Mouse (Mus musculus) embryonic facial prominence, embryonic 13.5 days (tissue): ENCODE measurements around the gene Pcsk7. TPM values are rescaled to one million over a fixed set of nuclear protein-coding genes. Genes with fewer than 3 reads are reported as not detected.

ENCODE experiments used
- ATAC-seq: fragments of 200-750 bp; cut with Nextera tagmentation; 2 replicates; pipeline ENCODE4 v1.8.0; 2017; ENCODE audit warnings: low read depth; ENCODE audit not compliant: insufficient number of reproducible peaks, insufficient read depth, low FRiP score, low TSS enrichment
- H3K27ac ChIP-seq: fragments of 300-500 bp; sonication (generic); 2 replicates; pipeline ENCODE4 v1.5.1; 2015; ENCODE audit warnings: moderate library complexity, mild to moderate bottlenecking, inconsistent platforms
- H3K27me3 ChIP-seq: fragments of 300-500 bp; sonication (generic); 2 replicates; pipeline ENCODE4 v1.6.1; 2015; ENCODE audit warnings: mild to moderate bottlenecking, inconsistent platforms
- H3K36me3 ChIP-seq: fragments of 300-500 bp; sonication (generic); 2 replicates; pipeline ENCODE4 v1.6.1; 2015; ENCODE audit warnings: mild to moderate bottlenecking, inconsistent platforms
- H3K4me1 ChIP-seq: fragments of 300-500 bp; sonication (generic); 2 replicates; pipeline ENCODE4 v1.6.1; 2015; ENCODE audit warnings: inconsistent platforms
- H3K4me2 ChIP-seq: fragments of 300-500 bp; sonication (generic); 2 replicates; pipeline ENCODE4 v1.6.1; 2015; ENCODE audit warnings: moderate library complexity, mild to moderate bottlenecking, inconsistent platforms
- H3K4me3 ChIP-seq: fragments of 300-500 bp; sonication (generic); 2 replicates; pipeline ENCODE4 v1.5.1; 2015; ENCODE audit warnings: mild to moderate bottlenecking, inconsistent platforms
- H3K9ac ChIP-seq: fragments of 300-500 bp; sonication (generic); 2 replicates; pipeline ENCODE4 v1.6.1; 2015; ENCODE audit warnings: mild to moderate bottlenecking, inconsistent platforms
- H3K9me3 ChIP-seq: fragments of 300-500 bp; sonication (generic); 2 replicates; pipeline ENCODE4 v1.6.1; 2016; ENCODE audit warnings: inconsistent platforms
- WGBS: fragments of 180-500 bp; shearing (Covaris S2); methylation state at CpG from one replicate; pipeline ENCODE4 v1.1.7; 2015; ENCODE audit warnings: mixed read lengths; 5-methylcytosine and 5-hydroxymethylcytosine counted together
- microRNA-seq: library from miRNA; unstranded; fragments of <30 nt; microRNA quantifications from one replicate; pipeline ENCODE4, GENCODE M21; 2016
- polyA plus RNA-seq: library from polyadenylated mRNA; unstranded; fragments of >200 nt; fragmentation: Nextera tagmentation; extraction: Ambion mirVana; gene quantifications from 2 replicates; pipeline ENCODE4 v1.2.1, GENCODE M21; 2015

Pcsk7 gene
- polyA plus RNA-seq, 1 experiment from 2014 or later: 22.6 TPM

DNA sequence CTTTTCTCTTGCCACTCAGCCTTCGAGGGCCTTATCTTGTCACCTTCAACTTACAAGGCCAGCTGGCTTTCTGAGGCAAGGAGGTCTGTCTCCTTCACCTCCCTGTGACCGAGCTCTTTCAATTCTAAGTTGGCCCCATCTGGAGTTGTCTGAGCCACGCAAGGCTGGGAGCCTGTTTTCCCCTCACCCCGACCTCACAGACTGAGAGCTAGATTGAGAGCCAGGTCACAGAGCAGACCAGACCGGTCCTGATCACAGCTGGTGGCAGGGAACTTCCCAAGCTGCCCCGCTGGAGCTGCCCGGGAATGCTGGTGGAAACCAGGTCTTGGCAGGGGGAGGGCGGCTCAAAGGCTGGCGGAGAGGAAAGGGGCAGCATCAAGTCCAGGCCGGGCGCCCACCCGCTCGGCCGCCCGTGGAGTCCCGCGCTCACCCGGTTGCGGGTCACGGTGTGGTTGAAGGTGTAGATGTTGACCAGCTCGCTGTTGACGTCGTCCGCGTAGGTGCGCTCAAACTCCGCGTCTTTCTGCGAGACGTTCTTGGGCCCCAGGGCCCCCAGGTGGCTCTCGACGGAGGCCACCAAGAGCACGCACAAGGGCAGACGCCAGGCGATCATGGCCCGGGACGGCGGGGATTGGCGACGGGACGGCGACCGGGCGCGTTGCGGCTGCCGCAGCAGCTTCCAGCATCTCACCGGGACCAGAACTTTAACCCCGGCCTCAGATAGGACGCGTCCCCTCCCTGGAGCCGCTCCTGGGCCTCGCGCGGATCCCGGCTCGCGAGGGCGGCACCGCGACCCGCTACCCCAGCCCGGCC is 48.2 kb downstream of the Pcsk7 start:
- peak overlapping the region; percentile 92 for H3K9ac ChIP-seq
- H3K36me3 ChIP-seq: peaks cover 27% of the 10 kb centered on the region
- H3K27me3 ChIP-seq: no peaks in the 10 kb centered on the region
- under 1% methylated on average over 63 of the region's 63 CpGs for WGBS
- peak; percentile 23; the same call in 1 of the 2 replicates for ATAC-seq
- peak overlapping the region; percentile 91 for H3K27ac ChIP-seq
- peak overlapping the region; percentile 87 for H3K4me3 ChIP-seq
- H3K9me3 ChIP-seq: no peaks in the 10 kb centered on the region
- peak overlapping the region; percentile 92 for H3K4me2 ChIP-seq
- peaks cover 27% of the 10 kb centered on the region for H3K4me1 ChIP-seq

GRCm38 (mm10) chr9:45955107-45955963 is 49.0 kb downstream of the Pcsk7 start, which contains the start of gene Sidt2:
Gene Sidt2, minus strand, starts transcription at chr9:45955258.
- peaks cover 19% of the 10 kb centered on the region for H3K36me3 ChIP-seq
- H3K27me3 ChIP-seq: no peaks in the 10 kb centered on the region
- peaks cover 27% of the 10 kb centered on the region for H3K4me1 ChIP-seq
- H3K4me3 ChIP-seq: peak within 1 kb of the TSS; percentile 87
- peak; percentile 89 for ATAC-seq
- H3K9ac ChIP-seq: peak within 1 kb of the TSS; percentile 92
- no peaks in the 10 kb centered on the region for H3K9me3 ChIP-seq
- peak within 1 kb of the TSS; percentile 91 for H3K27ac ChIP-seq
- H3K4me2 ChIP-seq: peak within 1 kb of the TSS; percentile 92
- under 1% methylated on average over 41 of the region's 48 CpGs for WGBS

DNA sequence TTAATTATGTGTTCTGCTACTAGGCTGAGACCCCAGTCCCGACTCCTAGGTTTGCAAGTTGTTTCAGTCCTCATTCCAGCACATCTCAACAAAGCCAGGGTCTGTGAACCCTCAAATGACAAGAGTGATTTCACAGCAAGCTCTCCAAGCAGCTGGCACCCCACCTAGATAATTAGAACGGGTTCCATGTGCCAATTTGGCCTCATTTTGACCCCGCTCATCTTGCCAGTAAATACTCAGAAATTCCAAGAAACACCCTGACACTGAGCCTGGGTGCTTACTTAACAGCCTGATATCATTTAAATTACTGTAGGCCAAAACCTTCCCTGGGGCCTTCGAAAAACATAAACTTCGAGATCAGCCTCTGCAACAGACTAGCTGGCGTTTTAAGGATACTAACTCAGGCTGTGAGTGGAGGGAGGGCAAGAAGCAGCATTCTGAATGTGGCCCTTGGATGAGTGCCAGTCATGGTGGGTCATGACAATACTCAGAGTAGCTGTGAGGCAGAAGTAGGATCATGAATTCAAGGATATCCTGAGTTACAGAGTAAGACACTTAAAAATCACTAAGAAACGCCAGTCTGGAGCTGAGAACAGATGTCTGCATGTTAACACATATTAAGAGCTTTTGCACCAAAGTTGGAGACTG is 51.9 kb downstream of the Pcsk7 start:
- Histone ChIP-seq H3K4me3 (no peak overlapping the region), H3K9ac (no peak overlapping the region), H3K4me1 (peaks cover 22% of the 10 kb centered on the region), H3K27ac (no peak overlapping the region), H3K9me3 (no peaks in the 10 kb centered on the region), H3K4me2 (no peak overlapping the region), H3K27me3 (no peaks in the 10 kb centered on the region), H3K36me3 (peaks cover 18% of the 10 kb centered on the region)
- ATAC-seq: no peak
- WGBS: 68% methylated on average over 7 of the region's 7 CpGs

GRCm38 (mm10) chr9:45958851-45959250 is 52.6 kb downstream of the Pcsk7 start:
- Histone ChIP-seq H3K27ac (peak overlapping the region; percentile 52), H3K4me1 (peaks cover 18% of the 10 kb centered on the region), H3K9ac (no peak overlapping the region), H3K4me3 (no peak overlapping the region), H3K9me3 (no peaks in the 10 kb centered on the region), H3K4me2 (no peak overlapping the region), H3K36me3 (peaks cover 25% of the 10 kb centered on the region), H3K27me3 (no peaks in the 10 kb centered on the region)
- ATAC-seq: no peak
- WGBS: 33% methylated on average over 4 of the region's 4 CpGs

DNA sequence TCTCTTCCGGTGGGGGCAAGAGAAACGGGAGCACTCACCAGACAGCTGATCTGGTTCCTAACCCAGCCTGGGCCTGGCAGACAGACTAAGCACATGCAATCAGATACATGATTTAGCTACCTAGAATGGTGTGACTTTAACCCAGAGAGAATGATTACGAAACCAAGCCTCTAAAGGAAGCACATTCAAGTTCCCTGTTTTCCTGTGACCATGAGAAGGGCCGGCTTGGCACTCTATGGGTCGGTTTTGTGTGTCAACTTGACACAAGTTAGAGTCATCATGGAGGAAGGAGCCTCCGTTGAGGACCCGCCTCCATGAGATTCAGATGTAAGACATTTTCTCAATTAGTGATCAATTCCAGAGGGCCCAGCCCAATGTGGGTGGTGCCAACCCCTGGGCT is 53.4 kb downstream of the Pcsk7 start:
- 78% methylated on average over 7 of the region's 7 CpGs for WGBS
- H3K4me2 ChIP-seq: no peak overlapping the region
- H3K4me3 ChIP-seq: no peak overlapping the region
- H3K27ac ChIP-seq: no peak overlapping the region
- no peak for ATAC-seq
- peaks cover 33% of the 10 kb centered on the region for H3K36me3 ChIP-seq
- no peak overlapping the region for H3K9ac ChIP-seq
- H3K9me3 ChIP-seq: no peaks in the 10 kb centered on the region
- H3K27me3 ChIP-seq: no peaks in the 10 kb centered on the region
- peaks cover 13% of the 10 kb centered on the region for H3K4me1 ChIP-seq

DNA sequence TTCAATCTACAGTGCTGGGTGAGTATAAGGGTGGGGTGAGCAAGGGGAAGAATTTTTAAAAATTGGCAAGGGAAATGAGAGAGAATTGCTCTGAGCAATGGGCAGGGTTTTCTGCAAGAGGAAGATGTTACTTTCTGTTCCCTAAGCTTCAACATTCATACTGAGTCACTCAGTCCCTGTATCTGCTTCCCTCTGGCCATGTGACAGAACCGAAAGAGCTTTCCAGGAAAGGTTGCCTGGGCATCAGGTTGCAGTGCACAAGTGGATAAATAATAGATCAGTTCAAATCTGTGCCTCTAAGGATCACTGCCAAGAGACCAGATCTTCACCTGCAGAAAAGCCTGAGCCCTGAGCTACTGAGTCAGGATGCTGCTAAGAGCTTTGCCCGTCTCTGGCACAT is 55.6 kb downstream of the Pcsk7 start:
- peaks cover 53% of the 10 kb centered on the region for H3K36me3 ChIP-seq
- H3K9ac ChIP-seq: no peak overlapping the region
- no peaks in the 10 kb centered on the region for H3K27me3 ChIP-seq
- WGBS: 59% methylated on average over 2 of the region's 2 CpGs
- ATAC-seq: no peak
- peaks cover 3% of the 10 kb centered on the region; the same call in 1 of the 2 replicates for H3K4me1 ChIP-seq
- H3K4me2 ChIP-seq: no peak overlapping the region
- no peak overlapping the region for H3K27ac ChIP-seq
- H3K4me3 ChIP-seq: no peak overlapping the region
- H3K9me3 ChIP-seq: no peaks in the 10 kb centered on the region

- Histone ChIP-seq H3K4me1 (peaks cover 3% of the 10 kb centered on the region; the same call in 1 of the 2 replicates), H3K4me3 (no peak overlapping the region), H3K27ac (peak overlapping the region; percentile 16; the same call in 1 of the 2 replicates), H3K9ac (no peak overlapping the region), H3K36me3 (peaks cover 68% of the 10 kb centered on the region), H3K9me3 (no peaks in the 10 kb centered on the region), H3K27me3 (no peaks in the 10 kb centered on the region), H3K4me2 (no peak overlapping the region)
- 90% methylated on average over 6 of the region's 6 CpGs for whole genome bisulfite sequencing
- no peak for ATAC-seq
These were observed 57.3 kb downstream of the Pcsk7 start for GRCm38 (mm10) chr9:45963577-45963976.

GRCm38 (mm10) chr9:45976884-45977283 is 70.6 kb downstream of the Pcsk7 start:
- no peak overlapping the region for H3K27ac ChIP-seq
- no peaks in the 10 kb centered on the region for H3K9me3 ChIP-seq
- H3K9ac ChIP-seq: no peak overlapping the region
- H3K4me3 ChIP-seq: no peak overlapping the region
- H3K4me2 ChIP-seq: no peak overlapping the region
- 89% methylated on average over 2 of the region's 2 CpGs for WGBS
- peaks cover 13% of the 10 kb centered on the region for H3K4me1 ChIP-seq
- H3K27me3 ChIP-seq: no peaks in the 10 kb centered on the region
- peaks cover 48% of the 10 kb centered on the region for H3K36me3 ChIP-seq
- no peak for ATAC-seq

Small RNA genes lying within 50 kb of the gene (microRNA-seq; reads per million reads assigned to microRNA genes)
- gene Mir7087: not detected

Other genes with a start within 250 kb of the Pcsk7 start
- 33.8 and 34.3 TPM in 2 replicates for gene Cep164, start 77.8 kb upstream of the Pcsk7 start, polyA plus RNA-seq
- gene Bace1, start 67.9 kb upstream of the Pcsk7 start, polyA plus RNA-seq: 34.4 and 35.5 TPM in 2 replicates
- 68.8 and 70.4 TPM in 2 replicates for gene Rnf214, start 414 bp downstream of the Pcsk7 start, polyA plus RNA-seq
- gene Tagln, start 29.6 kb downstream of the Pcsk7 start, polyA plus RNA-seq: 25.3 and 27.7 TPM in 2 replicates
- 42.0 and 46.0 TPM in 2 replicates for gene Sidt2, start 48.8 kb downstream of the Pcsk7 start, polyA plus RNA-seq
- gene Pafah1b2, start 106.2 kb downstream of the Pcsk7 start, polyA plus RNA-seq: 180 and 206 TPM in 2 replicates
- 7.4 and 9.3 TPM in 2 replicates for gene Sik3, start 106.3 kb downstream of the Pcsk7 start, polyA plus RNA-seq